Mouse (Mus musculus): ENCODE results near the gene Pcgf2.
A peak's percentile ranks its signal among the peaks of the same experiment; 100 is the strongest.
"Not testable (repeated sequence)": the region's sequence is repeated elsewhere in the genome, so short reads cannot be mapped to it uniquely, and the experiment has no call there.

Pcgf2 gene

GRCm38 (mm10) chr11:97664771-97665240 lies 35.5 kb downstream of the Pcgf2 start:
- DNase-seq = no peak

- DNase-seq = no peak
Measured at GRCm38 (mm10) chr11:97664339-97664665, 36.0 kb downstream of the Pcgf2 start.

- DNase-seq = no peak
Measured at GRCm38 (mm10) chr11:97663528-97664338, 36.6 kb downstream of the Pcgf2 start.

- peak; percentile 77 for DNase-seq
Measured at GRCm38 (mm10) chr11:97662893-97663527, 37.3 kb downstream of the Pcgf2 start, which contains the start of gene Mllt6. TSS of gene Mllt6 (plus strand) at chr11:97663414.

GRCm38 (mm10) chr11:97662207-97662892 lies 37.9 kb downstream of the Pcgf2 start:
- no peak for DNase-seq

- DNase-seq = no peak
Measured at GRCm38 (mm10) chr11:97661648-97662133, 38.6 kb downstream of the Pcgf2 start.

GRCm38 (mm10) chr11:97660734-97661647 lies 39.3 kb downstream of the Pcgf2 start:
- DNase-seq = no peak

- peak; percentile 67 for DNase-seq
Measured at GRCm38 (mm10) chr11:97659990-97660714, 40.1 kb downstream of the Pcgf2 start.

- DNase-seq = no peak
Measured at GRCm38 (mm10) chr11:97659267-97659989, 40.9 kb downstream of the Pcgf2 start.

GRCm38 (mm10) chr11:97658751-97659266 lies 41.5 kb downstream of the Pcgf2 start:
- DNase-seq = no peak

GRCm38 (mm10) chr11:97657967-97658366 lies 42.3 kb downstream of the Pcgf2 start:
- DNase-seq = not testable (repeated sequence)

GRCm38 (mm10) chr11:97657184-97657945 lies 42.9 kb downstream of the Pcgf2 start:
- no peak for DNase-seq

- DNase-seq = no peak
Measured at GRCm38 (mm10) chr11:97656269-97656971, 43.9 kb downstream of the Pcgf2 start.

- no peak for DNase-seq
Measured at GRCm38 (mm10) chr11:97654210-97654609, 46.1 kb downstream of the Pcgf2 start.

- not testable (repeated sequence) for DNase-seq
Measured at GRCm38 (mm10) chr11:97653376-97653775, 46.9 kb downstream of the Pcgf2 start.

- DNase-seq = no peak
Measured at GRCm38 (mm10) chr11:97650341-97650740, 50.0 kb downstream of the Pcgf2 start.

- DNase-seq = not testable (repeated sequence)
Measured at GRCm38 (mm10) chr11:97648541-97648940, 51.8 kb downstream of the Pcgf2 start.

- peak; percentile 71 for DNase-seq
Measured at GRCm38 (mm10) chr11:97644834-97645233, 55.5 kb downstream of the Pcgf2 start.

GRCm38 (mm10) chr11:97643380-97644055 lies 56.8 kb downstream of the Pcgf2 start:
- DNase-seq = no peak

Measured in right cerebral cortex, postnatal 14 days (tissue).